Mouse (Mus musculus) cerebellum, adult 9-11 months (tissue): ENCODE results near the gene Slc8a3.
"Not testable (repeated sequence)": the region's sequence is repeated elsewhere in the genome, so short reads cannot be mapped to it uniquely, and the experiment has no call there.

Source experiments
- DNase-seq: peaks from one replicate; pipeline ENCODE4 v3.0.0; 2022

Slc8a3 gene

DNA sequence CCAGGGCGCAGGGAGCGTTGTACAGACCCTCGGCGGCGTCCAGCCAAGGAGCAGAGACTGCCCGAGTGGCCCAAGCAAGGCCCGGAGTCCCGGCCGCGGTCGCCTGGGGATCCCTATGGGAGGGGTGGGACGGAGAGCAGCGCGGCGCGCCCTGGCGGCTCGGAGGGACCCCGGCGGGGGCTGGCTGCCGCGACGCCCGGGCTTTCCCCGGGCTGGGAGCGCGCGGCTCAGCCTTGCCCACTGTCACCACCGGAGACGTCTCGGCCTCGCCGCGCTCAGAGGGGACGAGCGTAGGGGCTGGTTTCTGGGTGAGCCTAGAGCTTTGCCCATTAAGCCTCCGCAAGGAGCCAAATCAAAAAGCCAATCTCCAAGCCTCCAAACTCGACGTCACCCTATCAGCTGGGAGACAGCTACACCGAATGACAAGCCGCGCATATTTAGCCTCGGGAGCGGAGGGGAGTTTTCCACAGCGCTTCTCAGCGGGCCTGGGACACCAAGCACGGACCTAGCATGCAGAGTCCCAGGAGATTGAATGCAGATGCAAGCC, at the start of gene Slc8a3:
Gene Slc8a3, minus strand, starts transcription at position 306 of the 547 bp plus-strand sequence.
- DNase-seq, result peak; percentile 85

DNA sequence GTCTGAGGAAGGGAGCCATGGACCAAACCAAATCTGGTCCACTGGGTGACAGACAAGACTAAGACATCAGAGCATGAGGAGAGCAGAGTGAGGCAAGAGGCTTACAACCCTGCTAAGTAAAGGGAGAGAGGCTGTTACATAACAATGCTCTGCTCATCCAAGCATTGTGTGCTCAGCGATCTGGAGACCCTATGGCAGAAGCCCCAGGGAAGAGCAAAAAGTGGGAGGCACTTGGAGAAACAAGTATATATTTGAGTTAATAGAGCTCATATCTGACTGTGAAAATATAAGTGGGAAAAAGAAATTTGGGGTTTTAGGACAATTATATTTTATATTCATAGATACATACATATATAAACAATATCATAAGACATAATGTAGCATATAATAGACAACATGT, 46.4 kb upstream of the Slc8a3 start, which contains the start of gene Gm4787:
Gene Gm4787, minus strand, starts transcription at position 101 of the 400 bp plus-strand sequence.
- not testable (repeated sequence) for DNase-seq

DNA sequence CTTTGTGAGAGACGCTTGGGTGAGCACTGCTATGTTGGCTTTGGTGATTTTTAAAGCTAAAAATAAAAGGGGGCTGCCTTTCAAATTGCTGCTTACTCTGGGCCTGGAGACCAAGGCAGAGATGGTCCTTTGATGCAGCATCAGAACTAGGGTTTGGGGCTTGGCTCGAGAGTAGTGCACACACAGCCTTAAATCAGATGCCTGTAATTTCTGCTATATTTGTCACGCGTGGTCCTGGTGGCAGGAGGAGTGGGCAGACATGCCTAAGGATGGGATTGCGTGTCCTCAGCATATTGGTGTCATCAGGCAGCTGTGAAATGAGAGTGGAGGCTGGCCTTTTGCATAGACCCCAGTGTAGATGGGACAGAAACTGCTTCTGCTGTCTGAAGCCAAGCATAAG, 861 bp upstream of the Slc8a3 start:
- no peak for DNase-seq

DNA sequence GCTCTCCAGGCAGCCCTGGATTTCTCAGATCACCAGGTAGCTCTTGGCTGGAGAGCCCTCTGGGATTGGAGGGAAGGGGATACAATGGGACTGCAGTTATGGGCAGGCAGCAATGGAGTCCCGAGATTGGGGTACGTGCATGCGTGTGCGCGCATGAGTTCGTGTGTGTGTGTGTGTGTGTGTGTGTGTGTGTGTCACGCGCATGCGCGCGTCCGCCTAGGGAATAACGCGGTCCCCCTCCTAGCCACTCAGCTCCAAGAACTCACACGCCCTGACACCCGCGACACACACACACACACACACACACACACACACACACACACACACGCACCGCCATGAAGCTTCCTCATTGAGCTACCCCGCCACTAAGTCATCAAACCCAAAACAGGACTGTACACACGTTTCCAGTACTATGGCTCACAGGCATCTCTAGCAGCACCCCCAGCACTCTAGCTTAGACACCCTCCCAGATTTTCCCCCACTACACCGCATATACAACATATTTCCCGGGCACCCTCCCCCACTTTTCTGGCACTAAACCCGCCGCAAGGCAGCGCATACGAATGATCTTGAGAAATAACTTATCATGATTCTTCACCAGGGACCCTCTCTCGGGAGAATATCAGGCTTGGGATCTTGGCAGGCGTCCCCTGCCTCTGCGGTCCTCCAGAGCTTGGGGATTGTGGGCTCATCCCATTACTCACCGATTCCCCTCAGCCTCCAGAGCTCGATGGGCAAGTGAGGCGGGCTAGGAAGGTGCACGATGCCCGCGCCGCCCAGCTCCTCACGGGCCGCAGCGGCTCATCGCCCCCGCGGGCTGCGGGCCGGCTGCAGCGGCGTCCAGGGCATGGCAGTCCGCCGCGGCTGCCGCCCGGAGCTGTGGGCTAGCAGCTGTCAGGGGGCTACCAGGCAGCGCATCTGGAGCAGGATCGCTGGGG, 774 bp downstream of the Slc8a3 start:
- DNase-seq, result peak; percentile 85

DNA sequence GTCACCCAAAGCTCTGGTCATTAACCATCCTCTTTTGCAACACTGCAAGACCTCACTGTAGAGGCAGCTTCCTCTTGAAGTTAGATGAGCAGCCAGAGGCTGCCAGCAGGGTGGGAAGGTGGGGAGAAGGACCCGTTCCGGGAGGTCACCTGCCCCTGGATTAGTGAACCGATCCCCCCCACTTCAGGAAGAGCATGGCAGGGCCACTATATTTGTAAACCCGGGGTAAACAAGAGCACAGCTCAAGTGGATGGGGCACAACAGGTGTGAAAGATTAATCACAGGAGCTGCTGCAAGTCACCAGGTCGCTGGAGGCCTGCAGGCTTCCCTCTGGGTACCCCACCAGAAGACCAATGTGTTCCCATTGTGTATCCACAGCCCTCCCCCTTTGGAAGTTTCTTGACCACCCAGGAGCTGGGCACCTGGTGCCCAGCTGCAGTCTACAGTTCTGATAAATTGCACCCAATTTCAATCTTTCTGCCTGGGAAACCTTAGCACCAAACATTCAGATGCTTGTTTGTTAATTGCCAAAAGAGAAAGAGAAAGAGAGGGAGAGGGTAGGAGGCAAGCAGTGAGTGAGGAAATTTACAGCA, 1.8 kb downstream of the Slc8a3 start:
- peak; percentile 36 for DNase-seq

DNA sequence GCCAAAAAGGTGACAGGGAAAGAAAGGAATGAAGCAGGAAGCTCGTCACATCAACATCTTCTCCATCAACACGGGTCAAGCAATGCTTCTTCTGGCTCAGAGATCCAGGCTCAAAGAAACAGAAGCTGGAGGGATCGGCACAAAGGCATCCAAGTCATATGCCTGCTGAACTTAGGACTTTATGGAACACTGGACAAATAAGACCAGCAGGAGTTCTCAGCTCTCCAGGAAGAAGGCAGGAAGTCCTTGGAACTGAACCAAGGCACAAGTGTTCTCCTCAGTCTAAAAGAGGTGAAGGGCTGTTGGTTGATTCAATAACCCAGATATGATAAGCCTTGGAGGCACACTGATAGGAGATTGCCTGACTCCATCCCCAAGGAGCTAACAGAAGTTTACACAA, 8.0 kb downstream of the Slc8a3 start:
- DNase-seq, result peak; percentile 43

DNA sequence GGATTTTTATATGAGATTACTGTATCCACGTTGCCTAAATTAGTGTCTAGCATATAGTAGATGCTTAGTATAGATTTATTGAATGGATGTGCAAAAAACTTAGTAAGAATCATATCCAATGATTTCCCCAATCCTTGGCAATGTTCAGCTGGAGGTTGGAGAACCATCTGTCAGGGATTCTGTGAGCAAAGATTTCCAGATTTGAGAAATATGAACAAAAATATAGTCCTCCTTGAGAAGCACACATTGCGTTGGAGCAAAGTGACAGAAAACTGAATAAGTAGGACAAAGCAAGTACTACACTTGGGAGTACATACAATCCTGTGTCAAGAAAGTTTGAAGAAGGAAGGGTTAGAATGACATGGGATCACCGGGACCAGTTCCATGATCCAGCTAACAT, 8.9 kb downstream of the Slc8a3 start:
- DNase-seq, result no peak

DNA sequence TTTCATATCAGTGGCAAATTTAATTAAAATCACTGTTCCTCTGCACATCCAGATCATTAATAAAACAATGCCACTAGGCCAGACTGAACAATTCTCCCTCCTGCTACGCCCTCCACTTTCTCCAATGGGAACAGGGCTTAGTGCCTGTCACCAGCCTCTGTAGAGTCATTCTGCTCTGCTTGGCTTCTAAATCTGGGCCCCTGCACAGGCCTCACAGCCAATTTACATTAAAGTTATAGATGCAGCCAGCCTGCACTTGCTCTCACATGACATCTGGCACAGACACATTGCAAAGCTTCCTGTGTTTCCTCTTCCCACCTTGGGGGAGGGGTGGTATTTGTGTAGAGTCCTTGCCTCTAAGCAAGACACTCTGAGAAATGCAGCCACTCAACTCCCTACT, 12.0 kb downstream of the Slc8a3 start:
- DNase-seq, result no peak

DNA sequence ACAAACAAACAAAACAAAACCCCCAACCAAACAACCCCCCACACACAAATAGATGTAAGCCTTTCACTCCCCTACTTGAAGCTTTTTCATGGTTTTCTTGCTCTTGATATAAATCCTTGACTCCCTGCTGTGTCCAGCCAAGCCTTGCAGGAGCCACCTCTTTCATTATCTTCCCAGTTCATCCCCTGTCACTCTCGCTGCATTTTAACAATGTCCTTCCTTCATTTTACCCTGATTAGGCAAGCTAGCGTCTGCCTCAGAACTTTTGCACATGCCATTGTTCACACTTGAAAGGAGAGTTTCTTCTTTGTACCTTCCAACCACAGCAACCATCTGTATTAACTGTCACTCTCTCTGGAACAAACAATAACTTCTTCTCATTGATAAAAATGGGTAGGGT, 15.2 kb downstream of the Slc8a3 start:
- DNase-seq, result no peak

DNA sequence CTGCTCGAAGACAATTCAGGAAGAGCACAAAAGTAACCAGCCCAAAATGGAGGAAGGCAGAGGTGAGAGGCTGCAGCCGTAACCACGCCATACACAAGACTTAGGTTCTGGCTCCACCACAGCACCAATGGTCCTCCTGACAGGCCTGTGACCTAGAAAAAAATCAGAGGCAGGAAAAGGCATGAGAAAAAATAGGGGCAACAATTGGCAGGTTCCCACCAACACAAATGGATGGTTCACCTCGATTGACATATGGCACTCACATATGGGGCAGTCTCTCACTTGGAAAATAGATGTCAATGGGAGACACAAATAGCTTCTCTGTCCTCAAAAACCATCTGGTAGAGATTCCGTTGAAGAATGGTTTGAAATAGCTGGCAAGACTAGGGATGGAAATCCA, 17.0 kb downstream of the Slc8a3 start:
- peak; percentile 93 for DNase-seq

DNA sequence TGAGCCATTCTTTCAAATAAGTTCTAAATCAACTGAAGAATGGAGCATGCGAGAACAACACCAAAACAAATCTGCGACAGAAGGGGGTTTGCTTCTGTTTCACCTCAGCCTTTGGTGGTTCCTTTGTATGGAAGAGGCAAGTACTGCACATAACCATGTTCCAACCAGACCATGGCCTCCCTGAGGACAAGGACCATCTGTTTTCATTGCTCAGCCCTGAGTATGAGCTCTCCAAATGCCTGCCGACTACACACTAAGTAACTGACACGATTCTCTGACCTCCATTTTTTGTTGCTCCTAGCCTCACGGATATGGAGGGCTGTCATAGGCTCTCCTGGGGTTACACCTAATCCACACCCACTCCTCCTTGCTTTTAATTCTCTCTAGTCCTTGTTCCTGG, 29.4 kb downstream of the Slc8a3 start:
- DNase-seq, result peak; percentile 40

DNA sequence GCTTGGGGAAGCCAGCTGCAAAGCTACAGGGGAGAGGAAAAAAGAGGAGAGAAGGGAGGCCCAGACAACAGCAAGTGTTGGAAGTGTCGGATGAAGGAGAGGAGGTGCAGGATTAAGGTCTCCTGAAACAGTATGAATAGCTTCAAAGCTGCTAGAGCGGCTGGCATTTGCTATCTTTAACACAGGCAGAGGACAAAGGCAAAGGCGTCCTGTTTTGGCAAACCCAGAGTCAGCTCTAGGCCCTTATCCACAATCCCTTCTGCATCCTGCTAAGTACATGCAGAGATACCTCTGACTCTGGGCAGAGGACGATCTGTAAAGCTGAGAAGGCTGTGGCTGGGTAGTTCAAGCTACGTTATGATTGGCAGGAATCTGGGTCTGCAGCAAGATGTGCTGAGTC, 38.4 kb downstream of the Slc8a3 start:
- DNase-seq, result no peak

DNA sequence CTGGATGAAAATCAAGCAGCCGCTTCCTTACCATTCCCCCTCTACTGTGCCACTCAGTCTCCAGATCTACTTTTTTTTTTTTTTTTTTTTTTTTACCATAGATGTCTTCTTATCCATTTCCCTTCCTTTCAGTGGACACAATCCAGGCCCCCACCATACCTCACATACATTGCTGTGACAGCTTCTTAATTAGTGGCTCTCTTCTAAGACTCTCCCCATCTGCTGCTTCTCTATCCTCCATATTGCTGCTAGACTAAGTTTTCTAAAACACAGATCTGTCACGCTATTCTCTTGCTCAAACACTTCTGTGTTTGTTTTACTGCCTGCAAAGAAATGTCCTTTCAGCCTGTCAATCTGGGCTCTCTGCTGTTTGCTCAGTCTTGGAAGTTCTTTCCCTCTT, 54.9 kb downstream of the Slc8a3 start:
- no peak for DNase-seq

DNA sequence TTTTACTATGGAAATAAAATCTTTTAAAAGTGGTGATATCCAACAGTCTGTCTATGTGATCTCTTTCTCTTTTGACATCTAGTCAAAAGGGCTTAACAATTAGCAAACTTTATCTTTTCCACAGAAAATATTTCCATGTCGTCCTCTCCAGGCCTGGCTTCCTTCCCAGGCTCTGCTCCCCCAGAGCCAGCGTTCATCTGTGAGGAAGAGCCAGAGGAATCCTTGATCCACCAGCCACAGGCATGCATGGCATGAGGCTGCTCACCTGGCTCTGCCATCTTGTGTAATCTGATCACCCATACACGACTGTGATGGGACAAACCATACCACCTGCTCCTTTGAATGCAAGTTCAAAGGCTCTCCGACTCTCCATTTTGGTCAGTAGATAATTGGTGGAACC, 58.4 kb downstream of the Slc8a3 start:
- peak; percentile 23 for DNase-seq

DNA sequence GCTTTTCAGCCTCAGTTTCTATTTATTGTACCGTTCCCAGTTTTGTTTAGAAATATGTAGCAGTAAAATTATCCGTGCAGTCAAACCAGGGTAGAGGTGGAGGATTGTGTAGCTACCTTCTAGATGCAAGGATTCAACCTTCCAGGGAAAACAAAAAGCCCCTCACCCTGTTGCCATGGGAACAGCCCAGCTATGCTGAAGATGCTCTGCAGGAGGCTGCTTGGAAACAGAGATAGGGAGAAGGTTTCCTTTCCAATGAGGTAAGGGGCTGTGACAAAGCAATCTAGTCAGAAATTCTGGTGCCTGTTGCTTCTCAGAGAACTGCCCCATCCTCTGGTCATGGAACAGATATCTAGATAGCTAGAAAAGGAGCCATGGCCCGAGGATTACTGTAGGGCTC, 59.6 kb downstream of the Slc8a3 start:
- DNase-seq, result no peak

DNA sequence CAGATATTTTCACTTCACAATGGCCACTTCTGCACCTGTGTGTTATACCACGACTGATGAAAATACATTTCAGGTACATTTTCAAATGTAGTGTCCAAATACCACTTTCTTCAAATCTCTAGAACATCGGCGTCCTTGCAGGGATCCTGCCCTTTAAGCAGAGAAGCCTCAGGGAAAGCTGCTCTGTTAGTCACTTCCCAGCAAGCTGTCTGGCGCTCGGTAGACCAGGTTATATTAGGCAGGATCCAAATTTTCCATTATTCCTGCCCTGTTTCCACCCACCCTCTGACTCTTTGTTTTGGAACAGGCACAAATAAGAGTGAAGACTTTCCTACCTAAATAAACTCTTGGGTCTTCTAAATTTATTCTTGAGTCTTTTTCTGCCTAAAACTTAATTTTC, 63.7 kb downstream of the Slc8a3 start:
- DNase-seq, result no peak

DNA sequence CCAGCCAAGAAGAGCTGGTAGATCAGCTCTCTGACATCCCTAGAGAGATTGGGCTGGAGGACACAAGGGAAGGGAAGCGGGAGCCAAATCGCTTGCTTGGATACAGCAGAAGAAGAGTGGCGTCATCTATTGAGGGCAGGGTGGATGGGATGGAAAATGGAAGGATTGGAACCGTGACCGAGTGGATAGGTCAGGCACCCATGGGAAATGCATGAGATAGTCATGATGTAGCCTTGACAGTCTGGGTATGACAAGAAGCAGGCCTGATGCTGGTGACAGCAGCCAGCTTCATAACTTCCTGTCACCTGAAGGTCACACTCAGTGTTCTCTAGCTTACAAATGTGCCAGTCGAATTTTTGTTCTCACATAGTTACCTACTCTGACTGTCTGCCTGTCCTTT, 70.2 kb downstream of the Slc8a3 start:
- no peak for DNase-seq

DNA sequence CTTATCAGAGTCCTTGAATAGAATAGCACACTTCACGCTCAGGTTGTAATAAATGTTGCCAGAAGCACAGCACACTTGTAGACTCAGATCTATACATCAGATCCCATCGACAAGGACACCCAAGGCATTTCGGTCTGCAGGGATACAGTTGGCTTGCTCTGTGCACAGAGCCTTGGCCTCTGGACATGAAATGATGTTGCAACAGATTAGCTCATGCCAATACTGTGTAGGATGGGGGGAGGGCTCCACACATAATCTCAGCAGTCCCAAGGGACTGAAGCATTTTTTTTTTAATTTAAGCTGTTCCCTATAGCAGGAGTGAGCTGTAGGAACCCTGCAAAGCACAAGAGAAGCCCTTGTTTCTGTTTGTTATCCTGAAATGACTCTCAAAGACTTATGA, 74.8 kb downstream of the Slc8a3 start:
- no peak for DNase-seq

DNA sequence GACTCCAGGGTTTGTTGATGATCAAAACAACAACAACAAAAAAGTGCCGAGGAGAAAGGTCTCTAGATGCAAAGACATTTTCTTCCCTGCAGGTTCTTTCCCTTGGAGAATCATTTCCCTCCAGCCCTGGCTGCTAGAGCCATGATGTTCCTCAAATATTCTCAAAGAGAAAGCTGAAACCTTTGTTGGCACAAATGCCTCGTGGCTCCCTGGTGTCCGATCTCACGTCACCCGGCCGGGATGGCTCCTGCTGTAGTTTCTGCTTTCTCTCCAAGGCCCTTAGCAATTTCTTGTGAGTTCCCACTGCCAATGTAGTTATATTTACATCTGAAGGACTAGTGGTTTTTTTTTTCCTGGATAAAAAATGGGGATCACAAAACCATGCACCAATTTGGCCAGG, 87.6 kb downstream of the Slc8a3 start:
- DNase-seq, result no peak

DNA sequence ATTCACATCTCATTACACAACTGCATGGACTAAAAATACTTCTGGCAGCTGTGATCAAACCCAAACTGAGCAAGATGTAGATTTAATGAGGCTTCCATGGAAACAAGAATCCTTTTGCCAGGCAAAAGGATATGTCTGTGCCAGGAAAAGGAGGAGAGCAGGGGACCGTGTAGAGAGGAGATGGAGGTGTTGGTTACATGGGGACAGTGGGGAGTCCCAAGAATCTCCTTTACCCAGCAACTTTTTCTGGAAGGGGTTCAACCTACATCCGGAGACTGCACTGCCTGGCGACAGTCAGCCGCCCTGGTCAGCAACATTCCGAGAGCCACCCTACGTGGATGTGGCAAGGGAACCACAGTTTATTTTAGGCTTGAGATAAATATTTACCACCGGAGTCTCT, 88.0 kb downstream of the Slc8a3 start:
- no peak for DNase-seq

DNA sequence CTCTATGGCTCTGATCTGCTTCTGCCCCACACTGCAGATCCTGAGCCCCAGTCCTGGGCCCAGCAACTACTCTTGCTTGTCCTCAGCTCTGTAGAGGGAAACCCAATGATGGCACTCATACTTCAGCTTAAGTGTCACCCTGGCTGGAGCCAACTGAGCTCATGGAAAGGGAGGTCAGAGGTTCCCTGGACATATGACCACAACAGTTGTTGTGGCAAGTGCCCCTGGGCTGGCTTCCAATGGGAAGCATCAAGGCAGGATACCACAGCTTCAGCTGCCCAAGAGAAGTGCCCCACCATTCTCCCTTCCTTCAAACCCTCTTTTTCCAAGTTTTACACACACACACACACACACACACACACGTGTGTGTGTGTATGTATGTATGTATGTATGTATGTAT, 88.5 kb downstream of the Slc8a3 start:
- DNase-seq, result no peak

DNA sequence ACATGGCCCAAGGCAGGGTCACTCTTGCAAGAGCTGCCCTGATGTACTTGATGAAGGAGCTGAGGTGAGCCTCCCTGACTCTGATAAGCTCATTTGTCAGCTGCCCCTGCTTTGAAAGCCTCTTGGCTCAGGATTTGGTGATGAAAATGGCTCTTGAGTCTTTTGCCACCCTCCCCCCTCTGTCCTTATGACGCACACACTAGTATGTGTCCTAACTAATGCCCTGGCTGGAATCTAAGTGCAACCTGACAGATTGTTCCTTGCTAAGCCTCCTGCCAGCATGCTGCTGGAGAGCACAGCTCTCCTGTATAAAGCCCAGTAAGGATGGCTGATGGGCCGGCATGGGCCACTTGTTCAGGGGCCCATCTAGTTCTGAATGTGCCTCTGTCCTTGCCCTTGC, 91.3 kb downstream of the Slc8a3 start:
- DNase-seq, result peak; percentile 53

DNA sequence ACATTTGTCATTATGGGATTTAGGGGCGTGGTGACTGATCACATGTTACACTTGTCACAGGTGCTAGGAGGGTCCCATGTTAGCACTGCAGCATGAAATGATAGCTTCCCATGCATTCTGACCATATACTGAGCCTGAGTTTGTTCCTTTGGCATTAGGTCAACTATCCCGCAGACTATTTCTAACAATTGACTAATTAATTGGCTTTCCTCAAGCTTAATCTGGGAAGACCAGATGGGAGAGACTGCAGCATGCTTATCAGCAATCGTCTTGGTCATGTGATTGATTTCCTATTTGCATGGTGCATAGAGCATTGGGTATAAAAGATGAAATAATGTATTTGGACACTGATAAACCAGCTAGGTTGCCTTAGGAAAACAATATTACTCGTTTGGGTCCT, 91.9 kb downstream of the Slc8a3 start:
- no peak for DNase-seq

DNA sequence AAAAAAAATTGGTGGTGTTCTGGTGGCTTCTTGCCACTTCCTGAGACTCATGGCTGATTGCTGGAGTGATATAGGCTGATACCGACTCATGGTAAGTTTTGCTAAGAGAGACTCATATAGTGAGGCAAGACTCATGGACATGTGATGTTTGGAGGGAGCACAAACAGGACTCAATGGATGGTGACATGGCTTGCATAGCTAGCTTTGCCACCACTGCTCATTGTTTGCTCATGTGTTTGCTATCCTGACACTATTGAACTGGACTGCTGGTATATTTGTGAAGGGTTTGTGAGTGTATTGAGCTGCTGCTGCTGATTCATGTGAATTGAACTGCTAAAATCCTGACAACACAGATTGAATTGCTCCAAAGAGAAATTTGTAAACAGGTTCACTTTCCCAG, 95.8 kb downstream of the Slc8a3 start:
- DNase-seq, result no peak
